Mouse (Mus musculus): ENCODE data around the gene Tanc1. TPM values are rescaled to one million over a fixed set of nuclear protein-coding genes. Genes with fewer than 3 reads are reported as not detected.

The Tanc1 gene
- polyA plus RNA-seq, 1 experiment from 2014 or later = 40.7 TPM

DNA sequence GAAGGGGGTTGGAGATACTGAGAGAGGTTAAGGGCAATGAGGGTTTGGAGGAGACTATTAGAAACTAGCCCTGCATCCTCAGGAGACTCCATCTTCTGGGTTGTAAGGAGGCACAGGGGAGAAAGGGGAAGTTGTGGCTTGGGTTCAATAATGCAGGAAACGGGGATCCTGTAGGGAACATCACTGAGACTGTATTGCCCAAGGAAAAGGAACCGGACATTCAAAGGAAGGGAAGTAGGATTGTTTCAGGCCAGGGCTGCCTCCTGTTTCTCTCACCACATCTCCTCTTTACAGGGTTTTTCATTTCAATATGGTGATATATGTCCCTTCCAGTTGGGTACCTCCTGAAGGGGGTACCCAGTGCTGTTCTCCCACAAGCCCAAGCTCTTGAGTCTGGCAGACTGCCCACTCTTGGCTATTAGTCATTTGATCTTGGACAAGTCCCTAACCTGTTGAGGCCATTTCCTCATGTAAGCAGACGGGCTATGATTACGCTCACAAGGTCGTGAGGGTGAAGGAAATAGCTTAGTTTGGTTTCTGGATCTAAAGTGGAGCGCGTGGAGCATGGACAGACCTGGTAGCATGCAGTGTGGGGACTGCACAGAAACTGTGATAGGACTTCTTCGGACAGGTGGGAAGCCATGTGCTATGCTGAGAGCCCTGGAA is 191.0 kb downstream of the Tanc1 start:
- Histone ChIP-seq H3K27me3 (no peaks in the 10 kb centered on the region), H3K4me1 (peaks cover 10% of the 10 kb centered on the region), H3K9me3 (replicated peaks) (no peaks in the 10 kb centered on the region), H3K4me2 (replicated peaks) (no peak overlapping the region), H3K36me3 (peaks cover 55% of the 10 kb centered on the region), H3K27ac (replicated peaks) (no peak overlapping the region), H3K4me3 (replicated peaks) (no peak overlapping the region), H3K9ac (no peak overlapping the region)
- 82% methylated on average over 8 of the region's 8 CpGs for WGBS
- ATAC-seq (ENCODE audit: insufficient number of reproducible peaks, low FRiP score, low TSS enrichment, low read depth) = no peak

DNA sequence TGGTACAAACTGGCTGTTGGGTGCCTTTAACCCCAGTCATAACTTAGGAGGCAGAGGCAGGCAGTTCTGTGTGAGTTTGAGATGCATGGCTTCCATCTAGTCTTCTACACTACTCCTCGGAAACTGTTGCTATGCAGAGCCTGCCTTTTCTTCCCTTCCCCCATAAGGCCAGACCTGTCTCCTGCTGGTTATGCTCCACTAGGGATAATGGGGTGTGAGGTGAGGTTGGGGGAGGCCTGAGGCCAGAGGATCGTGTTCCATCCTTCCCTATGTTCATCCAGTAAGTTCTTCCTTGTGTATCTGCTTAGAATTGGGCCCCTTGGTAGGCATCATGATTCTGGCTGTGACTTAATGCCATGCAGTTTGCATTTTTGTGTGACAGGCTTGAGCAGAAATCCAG is 193.8 kb downstream of the Tanc1 start:
- no peaks in the 10 kb centered on the region for H3K27me3 ChIP-seq
- no peak overlapping the region for H3K4me2 ChIP-seq (replicated peaks)
- WGBS = 59% methylated on average over 2 of the region's 2 CpGs
- H3K9ac ChIP-seq = no peak overlapping the region
- no peaks in the 10 kb centered on the region for H3K4me1 ChIP-seq
- no peak overlapping the region for H3K27ac ChIP-seq (replicated peaks)
- no peak for ATAC-seq (ENCODE audit: insufficient number of reproducible peaks, low FRiP score, low TSS enrichment, low read depth)
- H3K36me3 ChIP-seq = peaks cover 56% of the 10 kb centered on the region
- no peaks in the 10 kb centered on the region for H3K9me3 ChIP-seq (replicated peaks)
- no peak overlapping the region for H3K4me3 ChIP-seq (replicated peaks)

DNA sequence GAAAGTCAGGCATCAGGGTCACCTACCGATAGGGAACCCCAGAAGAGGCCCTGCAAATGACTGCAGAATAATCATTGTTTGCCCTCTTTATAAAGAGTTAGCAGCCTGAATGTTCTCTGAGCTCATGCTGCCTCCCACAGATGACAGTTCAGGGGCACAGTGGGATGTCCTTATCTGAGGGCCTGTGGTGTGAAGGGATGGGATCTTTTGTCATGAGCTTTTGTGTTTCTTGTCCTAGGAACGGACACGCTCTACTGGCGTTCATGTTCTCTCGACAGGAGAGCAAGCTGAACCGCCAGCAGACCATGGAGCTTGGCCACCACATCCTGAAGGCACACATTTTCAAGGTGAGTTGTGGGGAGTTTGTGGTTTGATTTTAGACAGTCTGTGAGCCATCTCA is 194.2 kb downstream of the Tanc1 start:
- Histone ChIP-seq H3K4me2 (replicated peaks) (no peak overlapping the region), H3K9me3 (replicated peaks) (no peaks in the 10 kb centered on the region), H3K27me3 (no peaks in the 10 kb centered on the region), H3K4me1 (no peaks in the 10 kb centered on the region), H3K36me3 (peaks cover 53% of the 10 kb centered on the region), H3K9ac (no peak overlapping the region), H3K4me3 (replicated peaks) (no peak overlapping the region), H3K27ac (replicated peaks) (no peak overlapping the region)
- no peak for ATAC-seq (ENCODE audit: insufficient number of reproducible peaks, low FRiP score, low TSS enrichment, low read depth)
- WGBS = 81% methylated on average over 6 of the region's 6 CpGs

DNA sequence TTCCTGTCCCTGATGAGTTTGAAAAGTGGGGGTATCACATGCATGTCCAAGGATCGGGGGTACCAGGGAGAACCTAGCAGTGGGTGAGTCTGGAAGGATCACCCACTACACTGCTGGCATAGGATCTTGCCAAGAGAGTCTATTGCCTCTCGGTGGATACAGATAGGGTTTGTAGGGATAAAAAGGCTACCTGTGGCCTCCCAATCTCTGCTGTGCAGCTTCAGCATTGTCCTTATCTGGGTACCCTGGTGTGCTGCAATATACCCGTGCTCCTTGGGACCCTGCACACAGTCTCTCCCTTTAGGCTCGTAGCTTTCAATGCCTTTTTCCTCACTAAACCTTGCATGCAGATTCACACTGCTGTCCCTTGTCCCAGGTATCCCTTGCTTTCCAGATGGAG is 196.8 kb downstream of the Tanc1 start:
- Histone ChIP-seq H3K4me1 (no peaks in the 10 kb centered on the region), H3K4me3 (replicated peaks) (no peak overlapping the region), H3K36me3 (peaks cover 48% of the 10 kb centered on the region), H3K4me2 (replicated peaks) (no peak overlapping the region), H3K27ac (replicated peaks) (no peak overlapping the region), H3K9ac (no peak overlapping the region), H3K9me3 (replicated peaks) (no peaks in the 10 kb centered on the region), H3K27me3 (no peaks in the 10 kb centered on the region)
- no peak for ATAC-seq (ENCODE audit: insufficient number of reproducible peaks, low FRiP score, low TSS enrichment, low read depth)
- 92% methylated on average over 4 of the region's 4 CpGs for WGBS

DNA sequence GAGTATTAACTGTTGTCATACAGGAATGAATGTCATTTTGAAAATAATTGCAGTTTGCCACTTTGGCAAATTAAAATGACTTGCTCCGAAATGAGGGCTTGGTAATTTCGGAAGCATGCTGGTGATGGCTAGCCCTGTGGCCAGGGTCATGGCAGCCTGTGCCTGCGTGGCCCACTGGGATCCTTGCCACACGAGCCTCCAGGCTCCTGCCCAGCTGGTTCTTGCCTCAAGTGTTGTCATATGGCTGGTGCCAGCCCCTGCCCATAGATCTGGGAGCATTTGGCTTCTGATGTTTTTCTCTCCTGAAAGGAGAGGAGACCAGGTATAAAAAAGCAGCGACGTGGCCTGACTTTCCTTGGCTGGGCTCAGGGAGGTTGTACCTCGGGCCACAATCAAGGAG is 198.2 kb downstream of the Tanc1 start:
- Histone ChIP-seq H3K4me2 (replicated peaks) (no peak overlapping the region), H3K9me3 (replicated peaks) (no peaks in the 10 kb centered on the region), H3K36me3 (peaks cover 52% of the 10 kb centered on the region), H3K27me3 (no peaks in the 10 kb centered on the region), H3K9ac (no peak overlapping the region), H3K4me3 (replicated peaks) (no peak overlapping the region), H3K4me1 (no peaks in the 10 kb centered on the region), H3K27ac (replicated peaks) (no peak overlapping the region)
- 84% methylated on average over 7 of the region's 7 CpGs for WGBS
- ATAC-seq (ENCODE audit: insufficient number of reproducible peaks, low FRiP score, low TSS enrichment, low read depth) = no peak

DNA sequence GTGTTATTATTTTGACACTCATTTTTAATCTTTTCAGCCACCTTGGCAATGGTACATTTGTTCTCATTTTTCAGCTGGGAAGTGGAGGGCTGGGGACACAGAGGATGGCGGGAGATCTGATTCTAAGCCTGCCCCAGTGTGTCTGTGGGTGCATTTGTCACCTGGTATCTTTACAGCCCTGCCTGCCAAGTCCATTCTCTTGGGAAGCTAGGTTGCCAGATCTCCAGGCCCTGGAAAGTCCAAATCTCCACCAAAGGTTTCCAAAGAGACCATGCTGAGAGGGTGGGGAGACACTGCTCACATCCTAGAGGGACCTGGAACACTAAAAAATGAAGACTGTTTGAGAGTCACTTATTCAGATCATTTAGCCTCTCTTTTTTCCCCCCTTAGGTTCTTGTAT is 199.4 kb downstream of the Tanc1 start:
- no peaks in the 10 kb centered on the region for H3K9me3 ChIP-seq (replicated peaks)
- H3K4me2 ChIP-seq (replicated peaks) = no peak overlapping the region
- ATAC-seq (ENCODE audit: insufficient number of reproducible peaks, low FRiP score, low TSS enrichment, low read depth) = no peak
- no peak overlapping the region for H3K27ac ChIP-seq (replicated peaks)
- 90% methylated on average over 1 of the region's 1 CpGs for WGBS
- H3K4me3 ChIP-seq (replicated peaks) = no peak overlapping the region
- H3K36me3 ChIP-seq = peaks cover 55% of the 10 kb centered on the region
- no peak overlapping the region for H3K9ac ChIP-seq
- H3K27me3 ChIP-seq = no peaks in the 10 kb centered on the region
- H3K4me1 ChIP-seq = no peaks in the 10 kb centered on the region

DNA sequence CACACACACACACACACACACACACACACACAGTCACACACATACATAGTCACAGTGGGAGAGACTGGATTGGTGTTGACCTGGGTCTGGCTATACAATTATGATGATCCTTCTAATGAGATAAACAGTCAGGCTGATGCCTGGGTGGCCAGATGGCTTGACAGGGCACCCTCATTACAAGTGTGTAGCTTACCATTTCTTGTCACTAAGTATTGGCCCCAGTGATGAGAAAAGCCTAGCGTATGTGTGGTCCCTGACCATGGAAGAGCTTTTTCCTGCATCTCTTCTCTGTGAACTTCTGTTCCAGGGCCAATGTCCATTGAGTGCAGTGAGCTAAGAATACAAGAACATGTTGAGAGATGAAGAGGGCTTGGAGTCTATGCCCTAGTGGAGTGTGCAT is 200.8 kb downstream of the Tanc1 start:
- H3K9me3 ChIP-seq (replicated peaks) = no peaks in the 10 kb centered on the region
- no peak for ATAC-seq (ENCODE audit: insufficient number of reproducible peaks, low FRiP score, low TSS enrichment, low read depth)
- H3K4me2 ChIP-seq (replicated peaks) = no peak overlapping the region
- no peak overlapping the region for H3K27ac ChIP-seq (replicated peaks)
- WGBS = 94% methylated on average over 1 of the region's 1 CpGs
- H3K9ac ChIP-seq = no peak overlapping the region
- H3K27me3 ChIP-seq = no peaks in the 10 kb centered on the region
- H3K4me3 ChIP-seq (replicated peaks) = no peak overlapping the region
- H3K4me1 ChIP-seq = no peaks in the 10 kb centered on the region; the same call in 1 of the 2 replicates
- H3K36me3 ChIP-seq = peaks cover 49% of the 10 kb centered on the region

DNA sequence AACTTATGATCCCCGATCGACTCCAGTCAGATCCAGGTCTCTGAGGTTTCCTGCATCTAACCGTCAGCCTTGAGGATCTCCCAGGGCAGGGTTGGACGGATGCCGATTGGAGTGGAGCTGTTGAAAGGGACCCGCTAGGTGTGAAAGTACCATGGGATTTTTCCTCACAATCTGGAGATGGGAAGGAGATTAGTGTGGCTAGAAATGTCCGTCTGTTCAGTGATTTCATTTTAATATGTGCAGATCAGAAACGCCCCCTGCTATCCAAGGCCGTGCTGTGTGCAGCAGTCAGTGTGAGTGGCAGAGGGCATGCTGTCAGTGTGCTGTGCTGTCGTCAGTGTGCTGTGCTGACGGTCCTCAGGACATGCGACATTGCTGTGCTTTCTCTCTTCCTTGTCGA is 201.6 kb downstream of the Tanc1 start:
- H3K9me3 ChIP-seq (replicated peaks) = no peaks in the 10 kb centered on the region
- H3K9ac ChIP-seq = no peak overlapping the region
- H3K4me1 ChIP-seq = no peaks in the 10 kb centered on the region; the same call in 1 of the 2 replicates
- H3K4me2 ChIP-seq (replicated peaks) = no peak overlapping the region
- no peak overlapping the region for H3K4me3 ChIP-seq (replicated peaks)
- H3K27ac ChIP-seq (replicated peaks) = no peak overlapping the region
- no peak for ATAC-seq (ENCODE audit: insufficient number of reproducible peaks, low FRiP score, low TSS enrichment, low read depth)
- H3K27me3 ChIP-seq = no peaks in the 10 kb centered on the region
- peaks cover 48% of the 10 kb centered on the region for H3K36me3 ChIP-seq
- 86% methylated on average over 13 of the region's 13 CpGs for WGBS

DNA sequence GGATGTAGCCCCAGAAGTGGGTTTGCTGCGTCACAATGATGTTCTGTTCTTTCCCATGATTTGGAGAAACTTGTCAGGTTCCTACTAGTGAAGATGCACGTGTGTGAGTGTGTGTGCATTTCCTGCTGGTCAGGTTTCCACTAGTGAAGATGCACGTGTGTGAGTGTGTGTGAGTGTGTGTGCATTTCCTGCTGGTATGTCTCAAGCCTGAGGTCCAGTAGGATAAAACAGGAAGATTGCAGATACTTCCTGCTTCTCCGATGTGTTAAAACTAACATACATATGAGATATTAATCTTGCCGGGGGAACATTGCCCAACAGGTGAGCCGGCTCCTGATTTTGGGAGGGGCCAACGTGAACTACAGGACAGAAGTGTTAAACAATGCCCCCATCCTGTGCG is 203.2 kb downstream of the Tanc1 start:
- Histone ChIP-seq H3K9ac (no peak overlapping the region), H3K4me2 (replicated peaks) (no peak overlapping the region), H3K9me3 (replicated peaks) (no peaks in the 10 kb centered on the region), H3K4me1 (no peaks in the 10 kb centered on the region; the same call in 1 of the 2 replicates), H3K4me3 (replicated peaks) (no peak overlapping the region), H3K27ac (replicated peaks) (no peak overlapping the region), H3K36me3 (peaks cover 56% of the 10 kb centered on the region), H3K27me3 (no peaks in the 10 kb centered on the region)
- ATAC-seq (ENCODE audit: insufficient number of reproducible peaks, low FRiP score, low TSS enrichment, low read depth) = no peak
- 84% methylated on average over 8 of the region's 8 CpGs for WGBS

DNA sequence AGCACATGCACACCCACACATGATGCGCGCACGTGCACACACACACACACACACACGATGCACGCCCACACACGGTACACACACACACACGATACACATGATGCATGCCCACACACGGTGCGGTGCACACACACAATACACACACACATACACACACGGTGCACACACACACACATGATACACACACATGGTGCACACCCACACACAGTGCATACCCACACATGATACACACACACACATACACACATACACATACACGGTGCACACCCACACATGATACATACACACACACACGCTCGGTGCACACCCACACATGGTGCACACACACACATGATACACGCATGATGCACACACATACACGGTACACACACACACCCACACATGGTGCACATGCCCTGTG is 206.8 kb downstream of the Tanc1 start:
- H3K4me3 ChIP-seq (replicated peaks) = no peak overlapping the region
- no peak overlapping the region for H3K9ac ChIP-seq
- no peaks in the 10 kb centered on the region for H3K9me3 ChIP-seq (replicated peaks)
- peaks cover 68% of the 10 kb centered on the region for H3K36me3 ChIP-seq
- H3K27ac ChIP-seq (replicated peaks) = no peak overlapping the region
- peaks cover 6% of the 10 kb centered on the region for H3K4me1 ChIP-seq
- no peak for ATAC-seq (ENCODE audit: insufficient number of reproducible peaks, low FRiP score, low TSS enrichment, low read depth)
- no peak overlapping the region for H3K4me2 ChIP-seq (replicated peaks)
- H3K27me3 ChIP-seq = no peaks in the 10 kb centered on the region
- 95% methylated on average over 15 of the region's 15 CpGs for WGBS

DNA sequence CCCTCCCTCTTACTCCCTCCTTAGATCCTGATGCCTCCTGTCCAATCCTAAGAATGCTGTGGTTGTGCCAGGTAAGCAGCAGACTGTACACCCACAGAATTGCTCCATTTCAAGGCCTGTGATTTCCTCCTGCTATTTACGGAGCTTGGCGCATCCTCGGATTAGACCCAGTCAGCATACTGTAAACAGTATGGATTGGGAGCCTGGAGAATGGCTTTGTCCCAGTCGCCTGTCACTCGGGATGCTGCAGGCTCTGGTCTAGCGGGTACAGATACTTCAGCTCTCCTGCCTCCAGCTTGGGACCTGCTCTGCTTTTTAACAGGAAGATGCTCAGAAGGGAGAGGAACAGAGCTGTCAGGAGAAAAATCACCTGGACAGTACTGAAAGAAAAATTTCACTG is 207.6 kb downstream of the Tanc1 start:
- Histone ChIP-seq H3K9me3 (replicated peaks) (no peaks in the 10 kb centered on the region), H3K4me3 (replicated peaks) (no peak overlapping the region), H3K4me2 (replicated peaks) (no peak overlapping the region), H3K9ac (no peak overlapping the region), H3K27me3 (no peaks in the 10 kb centered on the region), H3K27ac (replicated peaks) (no peak overlapping the region), H3K4me1 (peaks cover 14% of the 10 kb centered on the region), H3K36me3 (peaks cover 72% of the 10 kb centered on the region)
- ATAC-seq (ENCODE audit: insufficient number of reproducible peaks, low FRiP score, low TSS enrichment, low read depth) = no peak
- WGBS = 86% methylated on average over 6 of the region's 6 CpGs

DNA sequence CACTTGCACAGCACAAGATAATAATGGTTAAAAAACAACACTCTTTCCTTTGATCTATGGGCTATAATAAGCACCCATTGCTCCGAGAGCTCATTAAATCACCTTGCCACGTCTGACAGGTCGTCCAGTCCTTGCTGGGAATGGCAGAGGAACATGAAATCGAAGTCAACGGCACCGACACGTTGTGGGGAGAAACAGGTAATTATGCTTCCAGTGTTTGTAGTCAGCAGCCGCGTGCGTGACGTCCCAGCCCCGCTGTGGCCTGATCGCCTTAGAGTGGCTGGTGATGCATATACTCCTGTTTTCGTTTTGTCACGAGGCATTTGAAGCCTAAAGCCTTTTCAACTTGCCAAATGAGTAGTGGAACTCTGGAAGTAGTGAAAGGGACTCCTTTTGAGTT is 208.2 kb downstream of the Tanc1 start:
- peaks cover 71% of the 10 kb centered on the region for H3K36me3 ChIP-seq
- H3K27me3 ChIP-seq = no peaks in the 10 kb centered on the region
- no peaks in the 10 kb centered on the region for H3K9me3 ChIP-seq (replicated peaks)
- peaks cover 18% of the 10 kb centered on the region for H3K4me1 ChIP-seq
- H3K9ac ChIP-seq = no peak overlapping the region
- no peak overlapping the region for H3K27ac ChIP-seq (replicated peaks)
- no peak for ATAC-seq (ENCODE audit: insufficient number of reproducible peaks, low FRiP score, low TSS enrichment, low read depth)
- H3K4me3 ChIP-seq (replicated peaks) = no peak overlapping the region
- WGBS = 71% methylated on average over 15 of the region's 15 CpGs
- H3K4me2 ChIP-seq (replicated peaks) = no peak overlapping the region

All from embryonic facial prominence, embryonic 15.5 days (tissue).